ENCODE assay signal across 8 mouse cellular contexts in genomic region chr6:85513531-85513910, GRCm38 (mm10). TPM values are rescaled to one million over a fixed set of nuclear protein-coding genes. Genes with fewer than 3 reads are reported as not detected.
DNase-seq lines count a peak whose midpoint lies in the region; ATAC-seq and TF ChIP-seq lines count a peak whose summit lies in the region.

Egr4 (minus strand) TSS chr6:85513589.

- TF ChIP-seq CTCF in liver, embryonic 14.5 days (IDR thresholded peaks at IDR 0.05; ENCODE audit: low read depth): no peak
- TF ChIP-seq CTCF in olfactory bulb, adult 2 months (IDR thresholded peaks at IDR 0.05; ENCODE audit: insufficient read depth, low read depth, low read length): no peak

- H3K4me3 ChIP-seq in forebrain, embryonic 16.5 days (replicated peaks; ENCODE audit: low read length): peak within 1 kb of the TSS; percentile 56
- H3K4me3 ChIP-seq in liver, embryonic 14.5 days (ENCODE audit: insufficient read depth in 1 of 2, low read depth in 2 of 2, low read length in 2 of 2): peak within 1 kb of the TSS; percentile 9 to 33; a peak in 2 of 4 replicates
- H3K4me3 ChIP-seq in olfactory bulb, adult 2 months (ENCODE audit: insufficient read depth, low read depth, low read length): peak within 1 kb of the TSS; percentile 77

- WGBS in forebrain, embryonic 16.5 days: under 1% methylated on average over 38 of the region's 38 CpGs
- WGBS in liver, embryonic 14.5 days (ENCODE audit: insufficient replicate concordance): under 1% methylated on average over 38 of the region's 38 CpGs
- under 1% methylated on average over 35 of the region's 38 CpGs for WGBS in olfactory bulb, adult 2 months

- peak within 1 kb of the TSS; percentile 45 for H3K9ac ChIP-seq in forebrain, embryonic 16.5 days (replicated peaks; ENCODE audit: low read depth, low read length)
- H3K9ac ChIP-seq in liver, embryonic 14.5 days (replicated peaks): no peak within 1 kb of the TSS

- no peaks in the 10 kb centered on the region for H3K36me3 ChIP-seq in forebrain, embryonic 16.5 days (ENCODE audit: control insufficient read depth, insufficient read depth)
- no peaks in the 10 kb centered on the region for H3K36me3 ChIP-seq in liver, embryonic 14.5 days (replicated peaks; ENCODE audit: control insufficient read depth, insufficient read depth, low read depth)

- peak; percentile 80 for ATAC-seq in forebrain, embryonic 16.5 days
- ATAC-seq in liver, embryonic 14.5 days (ENCODE audit: insufficient read depth): no peak
- ATAC-seq in erythroblast, adult 5-6 weeks (replicated peaks; ENCODE audit: low FRiP score, poor library complexity, severe bottlenecking): no peak

- peaks cover 66% of the 10 kb centered on the region for H3K27me3 ChIP-seq in forebrain, embryonic 16.5 days (replicated peaks; ENCODE audit: control insufficient read depth, insufficient read depth, low read length)
- peaks cover 53% of the 10 kb centered on the region for H3K27me3 ChIP-seq in liver, embryonic 14.5 days (ENCODE audit: control insufficient read depth, insufficient read depth, low read length)

- TF ChIP-seq POLR2A in olfactory bulb, adult 2 months (IDR thresholded peaks at IDR 0.05; ENCODE audit: insufficient read depth, low read depth, low read length): peak; percentile 50; the same call in 1 of the 2 replicates

- no peaks in the 10 kb centered on the region for H3K9me3 ChIP-seq in forebrain, embryonic 16.5 days (ENCODE audit: control insufficient read depth, low read length)
- H3K9me3 ChIP-seq in liver, embryonic 14.5 days (ENCODE audit: control insufficient read depth, low read length): no peaks in the 10 kb centered on the region

- TF ChIP-seq EP300 in liver, embryonic 14.5 days (IDR thresholded peaks at IDR 0.05; ENCODE audit: low read depth): no peak

- peaks cover 36% of the 10 kb centered on the region for H3K4me1 ChIP-seq in forebrain, embryonic 16.5 days (replicated peaks; ENCODE audit: control insufficient read depth, insufficient read depth, low read length)
- no peaks in the 10 kb centered on the region for H3K4me1 ChIP-seq in liver, embryonic 14.5 days (replicated peaks; ENCODE audit: control insufficient read depth in 2 of 2, insufficient read depth in 2 of 2, low read length in 1 of 2)
- peaks cover 26% of the 10 kb centered on the region for H3K4me1 ChIP-seq in olfactory bulb, adult 2 months (ENCODE audit: control insufficient read depth, insufficient read depth, low read length)

- no peak within 1 kb of the TSS for H3K27ac ChIP-seq in forebrain, embryonic 16.5 days (ENCODE audit: low read length)
- H3K27ac ChIP-seq in liver, embryonic 14.5 days: no peak within 1 kb of the TSS
- H3K27ac ChIP-seq in olfactory bulb, adult 2 months (ENCODE audit: insufficient read depth, low read depth, low read length): peak within 1 kb of the TSS; percentile 60

- peak; percentile 48 for DNase-seq in kidney, postnatal 10 days
- DNase-seq in kidney, adult 18-20 months: no peak
- DNase-seq in cerebellum, adult 11-12 months: peak; percentile 90
- DNase-seq in layer of hippocampus, adult 11-12 months (ENCODE audit: low spot score): peak; percentile 91
- DNase-seq in liver, embryonic 14.5 days (ENCODE audit: low read depth in 3 of 3, low spot score in 3 of 3): no peak

- peak within 1 kb of the TSS; percentile 80 for H3K4me2 ChIP-seq in forebrain, embryonic 16.5 days (ENCODE audit: low read length)
- peak within 1 kb of the TSS; percentile 40 for H3K4me2 ChIP-seq in liver, embryonic 14.5 days (ENCODE audit: low read depth)

RNA-seq across cellular contexts. Expression of gene Egr4, which starts in this region (rescaled TPM):
- 0.11 and 0.28 TPM in 2 replicates for polyA plus RNA-seq in forebrain, embryonic 16.5 days (2015; fragmentation: Nextera tagmentation; extraction: Ambion mirVana)
- not detected in 2 replicates for polyA plus RNA-seq in liver, embryonic 14.5 days (2012; rRNA removed)
- not detected in 2 replicates for polyA plus RNA-seq in liver, embryonic 14.5 days (2014; fragmentation: Nextera tagmentation; extraction: Ambion mirVana)
- polyA plus RNA-seq in olfactory bulb, adult 2 months (2012; ENCODE audit: insufficient read depth, insufficient read length, low replicate concordance, missing spikeins): not detected in 2 replicates
- total RNA-seq in erythroblast, adult 5-6 weeks (2015; ENCODE audit: low replicate concordance): not detected in 2 replicates
- not detected in 2 replicates for total RNA-seq in erythroblast, adult 5-6 weeks (2017; ENCODE audit: low replicate concordance)

Comparison
In these comparisons a context has a peak if more than half of its experiments do, and no peak if none do; other contexts are left out.
1. DNase-seq: peak in kidney, postnatal 10 days (single experiment), cerebellum, adult 11-12 months (single experiment) and layer of hippocampus, adult 11-12 months (single experiment); none in kidney, adult 18-20 months (single experiment) and liver, embryonic 14.5 days (0 of 3).
2. Peak in ATAC-seq, H3K4me3 ChIP-seq, H3K9ac ChIP-seq and H3K4me2 ChIP-seq in forebrain, embryonic 16.5 days; RNA of the gene not detected or under 1 TPM.
3. H3K4me3 ChIP-seq: peak in every context shown above with its lines; median percentile 77 in olfactory bulb, adult 2 months; 56 in forebrain, embryonic 16.5 days; 21 in liver, embryonic 14.5 days.